Mouse (Mus musculus) heart, postnatal 25 days (tissue): Measurements from ENCODE around the gene Gm13090. TPM values are rescaled to one million over a fixed set of nuclear protein-coding genes. Genes with fewer than 3 reads are reported as not detected.
A peak's percentile ranks its signal among the peaks of the same experiment; 100 is the strongest.

Experiments
- DNase-seq: peaks from one replicate; pipeline ENCODE4 v3.0.0; 2022; ENCODE audit warnings: low spot score
- intact Hi-C: fragments of 180-260 bp; cut with DNase I; formaldehyde crosslinking; loops from one replicate; pipeline ENCODE4 v1.15.1; 2025
- total RNA-seq, 2 experiments: library from RNA; stranded (reverse); gene quantifications; 2 replicates each; pipeline ENCODE4 v1.2.3; 2021

The Gm13090 gene
- total RNA-seq, 2 experiments from 2014 or later = not detected

- intact Hi-C loops = no loop called here
- no peak for DNase-seq
Measured at GRCm38 (mm10) chr4:151132493-151132892, 43.1 kb downstream of the Gm13090 start.

DNA sequence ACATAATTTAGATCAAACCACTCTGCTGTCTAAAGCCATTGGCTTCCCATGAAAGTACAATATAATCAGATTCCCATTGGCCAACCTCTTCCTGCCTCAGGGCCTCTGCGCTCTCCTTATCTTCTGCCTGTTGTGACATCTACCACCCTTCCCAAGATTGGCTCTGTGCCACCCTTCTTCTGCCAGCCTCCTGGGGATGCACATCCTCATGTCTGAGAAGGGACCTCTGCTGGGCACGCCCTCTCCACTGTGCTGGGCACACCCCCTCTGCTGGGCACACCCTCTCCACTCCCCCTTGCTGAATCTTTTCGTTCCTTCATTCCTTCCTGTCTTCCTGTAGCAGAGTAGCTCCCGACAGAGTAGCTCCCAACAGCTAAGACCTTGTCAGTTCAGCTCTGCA lies 44.4 kb downstream of the Gm13090 start:
- intact Hi-C loops = no loop called here

DNA sequence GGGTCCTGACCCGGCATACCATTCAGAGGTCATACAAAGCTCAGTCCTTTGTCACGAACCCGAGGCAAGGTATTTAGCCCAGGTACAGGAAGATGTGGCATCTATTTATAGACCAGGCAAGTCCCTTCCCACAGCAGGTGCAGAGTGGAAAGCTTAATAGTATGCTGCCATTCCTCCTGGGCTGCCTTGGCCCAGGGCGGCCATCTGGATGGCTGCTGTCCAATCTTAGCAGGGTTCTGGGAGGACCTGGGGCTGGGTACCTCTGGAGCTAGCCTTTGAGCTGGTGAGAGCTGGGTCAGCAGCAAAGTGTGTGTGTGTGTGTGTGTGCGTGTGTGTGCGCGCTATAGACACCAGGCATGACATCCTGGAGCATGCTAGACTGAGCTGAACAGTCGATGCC lies 46.1 kb downstream of the Gm13090 start:
- no peak for DNase-seq
- intact Hi-C loops = no loop called here

More for the DNA sequence above, 44.4 kb downstream of the Gm13090 start:
- DNase-seq = no peak

DNA sequence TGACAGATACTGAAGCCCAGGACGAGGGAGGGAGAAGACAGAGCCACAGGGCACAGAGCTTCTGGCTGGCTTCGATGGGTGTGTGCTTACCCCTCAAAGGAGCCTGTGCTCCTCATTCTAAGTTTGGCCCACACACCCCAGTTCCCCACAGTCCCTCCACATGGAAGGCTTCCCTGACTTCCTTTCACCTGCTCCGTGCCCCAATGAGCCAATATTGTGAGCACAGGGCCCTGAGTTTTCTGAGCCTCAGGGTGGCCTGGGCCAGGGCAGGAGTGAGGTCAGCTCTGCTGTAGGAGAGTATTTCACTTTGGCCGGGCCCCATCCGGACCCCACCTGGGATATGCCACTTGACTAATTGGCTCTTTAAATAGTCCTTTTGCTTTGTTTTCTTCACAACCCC lies 48.3 kb downstream of the Gm13090 start:
- no peak for DNase-seq
- intact Hi-C loops = no loop called here

- DNase-seq = no peak
Measured at GRCm38 (mm10) chr4:151138135-151138534, 48.8 kb downstream of the Gm13090 start.

GRCm38 (mm10) chr4:151138586-151138985 lies 49.2 kb downstream of the Gm13090 start:
- intact Hi-C loops = no loop called here
- no peak for DNase-seq

More at GRCm38 (mm10) chr4:151138135-151138534, 48.8 kb downstream of the Gm13090 start:
- intact Hi-C loops = no loop called here

DNA sequence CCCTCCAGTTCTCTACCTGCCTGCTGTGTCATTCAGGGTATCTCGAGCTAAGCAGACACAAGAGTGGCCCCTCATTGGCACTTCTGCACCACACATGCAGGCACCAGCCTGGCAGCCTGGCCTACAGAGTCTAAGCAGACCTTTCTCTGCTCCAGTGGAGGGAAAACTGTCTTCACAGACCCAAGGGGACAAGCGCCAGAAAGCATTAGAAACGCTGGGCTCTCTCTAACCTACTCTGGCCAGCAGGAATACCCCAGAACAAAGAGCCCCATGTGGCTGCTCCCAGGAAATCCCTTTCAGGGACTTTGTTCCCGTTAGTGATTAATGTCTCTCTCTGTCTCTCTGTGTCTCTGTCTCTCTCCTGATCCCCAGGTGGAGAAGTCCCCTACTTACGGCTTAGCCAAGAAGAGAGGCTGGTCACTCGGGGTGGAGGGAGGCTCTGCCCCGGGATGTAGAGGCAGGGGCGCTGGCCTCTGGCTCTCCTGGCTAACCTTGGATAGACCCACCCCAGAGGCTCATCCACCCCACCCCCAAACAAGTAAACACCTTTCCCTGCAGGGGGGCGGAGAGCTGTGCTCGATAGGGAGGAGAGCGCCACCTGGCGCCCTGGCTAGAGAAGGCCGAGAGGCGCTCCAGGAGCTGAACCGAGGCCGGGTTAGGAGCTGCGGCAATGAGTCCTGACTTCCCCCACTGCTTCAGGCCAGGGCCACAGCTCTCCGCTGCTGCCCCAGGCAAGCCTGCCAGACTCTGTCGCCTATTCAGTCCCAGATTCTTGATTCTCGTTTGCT lies 49.9 kb downstream of the Gm13090 start:
- intact Hi-C loops = loop anchor here (1.0 kb wide), 1 partner anchor 66 kb away; no protein-coding TSS in a partner anchor

GRCm38 (mm10) chr4:151140368-151140982 lies 51.1 kb downstream of the Gm13090 start:
- no peak for DNase-seq
- intact Hi-C loops = loop anchor here (5.0 kb wide), 1 partner anchor 173 kb away; no protein-coding TSS in a partner anchor

More for the DNA sequence above, 49.9 kb downstream of the Gm13090 start:
- DNase-seq = peak; percentile 28

Other genes starting within 250 kb of the Gm13090 start
- 10 to 100 TPM; 15.0 to 16.6 TPM for gene Errfi1, start 235.7 kb upstream of the Gm13090 start, total RNA-seq
- gene Park7, start 175.1 kb upstream of the Gm13090 start, total RNA-seq = 100 to 1,000 TPM; 232 to 242 TPM
- gene Tnfrsf9, start 175.0 kb upstream of the Gm13090 start, total RNA-seq = under 1 TPM in 1 of 2 experiments, not detected in 1; 0.21 TPM
- gene Uts2, start 92.5 kb upstream of the Gm13090 start, total RNA-seq = not detected
- gene Per3, start 44.9 kb upstream of the Gm13090 start, total RNA-seq = 10 to 100 TPM in 1 of 2 experiments, 1 to 10 TPM in 1; 4.2 to 19.9 TPM
- 10 to 100 TPM; 67.4 to 77.2 TPM for gene Vamp3, start 31.6 kb upstream of the Gm13090 start, total RNA-seq